15 mouse cellular contexts compared by ENCODE assay signal in the genomic region with DNA sequence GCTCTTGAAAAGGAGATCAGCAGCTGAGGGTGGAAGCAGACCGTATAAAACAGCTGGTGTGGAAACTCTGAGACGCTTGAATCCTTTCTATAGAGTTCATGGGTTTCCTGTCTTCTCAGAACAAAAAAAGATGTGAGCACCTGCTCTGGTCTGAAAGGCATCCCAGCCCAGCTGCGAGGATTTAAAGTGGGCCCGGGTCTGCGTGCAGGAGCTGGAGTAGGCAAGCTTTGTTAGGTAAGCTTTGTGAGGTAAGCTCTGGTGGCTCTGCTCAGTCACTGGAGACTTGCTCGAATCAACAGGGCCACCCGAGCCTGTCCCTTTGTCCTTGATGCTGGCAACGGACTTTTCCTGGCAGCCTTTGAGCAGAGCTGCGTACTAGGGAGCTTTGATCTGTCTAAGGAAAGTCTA. TPM values are rescaled to one million over a fixed set of nuclear protein-coding genes. Genes with fewer than 3 reads are reported as not detected.
DNase-seq lines count a peak whose midpoint lies in the region; ATAC-seq and TF ChIP-seq lines count a peak whose summit lies in the region.
"Had no signal": no experiment of that assay in that cellular context is flagged by ENCODE, and none has a peak within 500 bp of the region (broad histone marks: within the 10 kb centered on the region; RNA-seq: fewer than 3 reads in every experiment).

No protein-coding gene starts in this region.

- peaks cover 16% of the 10 kb centered on the region for H3K36me3 ChIP-seq in heart, embryonic 14.5 days (ENCODE audit: control insufficient read depth, insufficient read depth, low read length)
- no peaks in the 10 kb centered on the region for H3K36me3 ChIP-seq in thymus, adult 2 months (ENCODE audit: control insufficient read depth, insufficient read depth, low read length)
- H3K36me3 ChIP-seq: hindbrain, embryonic 15.5 days had no signal

- H3K27me3 ChIP-seq in heart, embryonic 14.5 days (ENCODE audit: control insufficient read depth, insufficient read depth, low read length), result no peaks in the 10 kb centered on the region
- H3K27me3 ChIP-seq in thymus, adult 2 months (ENCODE audit: control insufficient read depth, insufficient read depth, low read length), result no peaks in the 10 kb centered on the region
- H3K27me3 ChIP-seq: hindbrain, embryonic 15.5 days; neural tube, embryonic 13.5 days had no signal

- peak; percentile 28 for TF ChIP-seq POLR2A in thymus, adult 2 months (IDR thresholded peaks at IDR 0.05; ENCODE audit: control insufficient read depth, extremely low read depth, insufficient read depth, low read length, poor library complexity)

- no peak for ATAC-seq in heart, embryonic 14.5 days (ENCODE audit: insufficient number of reproducible peaks, insufficient read depth, low FRiP score, low read depth)
- ATAC-seq in activated CD4-positive, CD25-positive, alpha-beta regulatory T cell, adult 4 months, result peak; percentile 36

- DNase-seq in adrenal gland, adult (ENCODE audit: inconsistent age in 2 of 2, low spot score in 1 of 2), result peak; percentile 48 to 76
- DNase-seq in adrenal gland, adult 18-20 months (ENCODE audit: low spot score in 2 of 2), result no peak
- no peak for DNase-seq in heart, adult 8-10 months (ENCODE audit: low spot score)
- peak; percentile 71 for DNase-seq in thymus, adult 2 months
- no peak for DNase-seq in T-cell, adult 2 months (ENCODE audit: low spot score)
- DNase-seq in neural tube, embryonic 10.5 days (ENCODE audit: extremely low spot score, low spot score), result no peak
- DNase-seq: cerebellum, adult 8-10 months; gastrocnemius, postnatal 10 days; kidney, postnatal 25 days; lung, postnatal 14 days; midbrain, embryonic 14.5 days had no signal

- peak overlapping the region; percentile 61 to 67; a peak in 3 of 4 replicates for H3K27ac ChIP-seq in heart, embryonic 14.5 days (replicated peaks in 1 of 2; ENCODE audit: control insufficient read depth in 1 of 2, insufficient read depth in 1 of 2, low read depth in 2 of 2, low read length in 2 of 2)
- H3K27ac ChIP-seq in thymus, adult 2 months (ENCODE audit: control insufficient read depth, insufficient read depth, low read length), result peak overlapping the region; percentile 98
- H3K27ac ChIP-seq: hindbrain, embryonic 15.5 days; neural tube, embryonic 13.5 days had no signal

- no peaks in the 10 kb centered on the region for H3K9me3 ChIP-seq in heart, embryonic 14.5 days (ENCODE audit: control insufficient read depth, low read length)
- H3K9me3 ChIP-seq: hindbrain, embryonic 15.5 days; neural tube, embryonic 13.5 days had no signal

- WGBS in heart, embryonic 14.5 days, result 68% methylated on average over 9 of the region's 9 CpGs
- 5% methylated on average over 9 of the region's 9 CpGs for WGBS in thymus, adult 2 months

- TF ChIP-seq CTCF in thymus, adult 2 months (IDR thresholded peaks at IDR 0.05; ENCODE audit: borderline replicate concordance, control insufficient read depth, extremely low read depth, insufficient read depth, low read length, poor library complexity), result no peak

- peak overlapping the region; percentile 47 for H3K9ac ChIP-seq in heart, embryonic 14.5 days (ENCODE audit: low read length)
- H3K9ac ChIP-seq: hindbrain, embryonic 15.5 days; neural tube, embryonic 13.5 days had no signal

- H3K4me2 ChIP-seq in heart, embryonic 14.5 days (ENCODE audit: low read length), result no peak overlapping the region
- H3K4me2 ChIP-seq: hindbrain, embryonic 15.5 days; neural tube, embryonic 13.5 days had no signal

- no peak overlapping the region for H3K4me3 ChIP-seq in heart, embryonic 14.5 days (ENCODE audit: control insufficient read depth in 1 of 2, insufficient read depth in 1 of 2, low read depth in 1 of 2, low read length in 2 of 2)
- H3K4me3 ChIP-seq in thymus, adult 2 months (ENCODE audit: control insufficient read depth, insufficient read depth, low read length), result peak overlapping the region; percentile 42
- H3K4me3 ChIP-seq: hindbrain, embryonic 15.5 days; neural tube, embryonic 13.5 days had no signal

- H3K4me1 ChIP-seq in heart, embryonic 14.5 days (ENCODE audit: control insufficient read depth in 2 of 2, insufficient read depth in 2 of 2, low read length in 2 of 2), result peaks cover 4 to 12% of the 10 kb centered on the region in 2 experiments; a peak in 3 of 4 replicates
- peaks cover 52% of the 10 kb centered on the region for H3K4me1 ChIP-seq in thymus, adult 2 months (replicated peaks; ENCODE audit: control insufficient read depth, insufficient read depth, low read length)

RNA-seq across cellular contexts. Expression of a gene that starts 31.7 kb away (rescaled TPM):
- total RNA-seq in adrenal gland, adult 18-20 months (2021), result 100 to 1,000 TPM in 1 of 2 experiments, 10 to 100 TPM in 1; 97.8 to 113 TPM
- 131 and 138 TPM in 2 replicates for polyA plus RNA-seq in heart, embryonic 14.5 days (2014; fragmentation: Nextera tagmentation; extraction: Ambion mirVana)
- total RNA-seq in heart, adult 8-10 months (2022), result 10 to 100 TPM; 88.9 to 96.8 (median 93.6) TPM
- 100 to 1,000 TPM; 583 to 590 TPM for polyA plus RNA-seq in activated CD4-positive, CD25-positive, alpha-beta regulatory T cell, adult 4 months (2017; shearing (Covaris generic))
- 83.1 and 83.7 TPM in 2 replicates for polyA plus RNA-seq in thymus, adult 2 months (2012; rRNA removed)

Comparison
In these comparisons a context has a peak if more than half of its experiments do, and no peak if none do; other contexts are left out.
1. DNase-seq: peak in adrenal gland, adult (2 of 2) and thymus, adult 2 months (single experiment); none in adrenal gland, adult 18-20 months (0 of 2), heart, adult 8-10 months (single experiment), T-cell, adult 2 months (single experiment) and neural tube, embryonic 10.5 days (single experiment).